Mouse (Mus musculus) megakaryocyte, embryonic 14.5 days (primary cell): ENCODE measurements at regions not wholly inside any gene's neighbourhood (a gene's known extent, or its start where the extent isn't known, plus 50 kb on each side); places are given as distances from the start of the nearest gene placed in this dataset.

Experiments used
- FLI1 ChIP-seq: IDR thresholded peaks from 2 replicates; pipeline ENCODE4 v1.6.1; 2012; ENCODE audit warnings: low read length, inconsistent platforms, mixed read lengths
- GATA1 ChIP-seq: IDR thresholded peaks from 3 replicates; pipeline ENCODE4 v1.6.1; 2012; ENCODE audit warnings: mixed read lengths, low read length, inconsistent platforms, borderline replicate concordance

- TF ChIP-seq GATA1 (no peak), FLI1 (no peak)
These were observed 221.5 kb downstream of the Sox4 start for GRCm38 (mm10) chr13:28732036-28732435.
